Mouse (Mus musculus): ENCODE measurements around the gene Hat1.

The Hat1 gene

GRCm38 (mm10) chr2:71374275-71375155 lies 14.2 kb upstream of the Hat1 start:
- no peak for DNase-seq (ENCODE audit: extremely low spot score, low read depth, low spot score)

- no peak for DNase-seq (ENCODE audit: extremely low spot score, low read depth, low spot score)
Measured at GRCm38 (mm10) chr2:71376433-71376906, 12.3 kb upstream of the Hat1 start.

GRCm38 (mm10) chr2:71377426-71377825 lies 11.3 kb upstream of the Hat1 start:
- DNase-seq (ENCODE audit: extremely low spot score, low read depth, low spot score), result no peak

- no peak for DNase-seq (ENCODE audit: extremely low spot score, low read depth, low spot score)
Measured at GRCm38 (mm10) chr2:71381962-71382361, 6.8 kb upstream of the Hat1 start.

GRCm38 (mm10) chr2:71383890-71384289 lies 4.9 kb upstream of the Hat1 start:
- no peak for DNase-seq (ENCODE audit: extremely low spot score, low read depth, low spot score)

- no peak for DNase-seq (ENCODE audit: extremely low spot score, low read depth, low spot score)
Measured at GRCm38 (mm10) chr2:71387766-71388165, 992 bp upstream of the Hat1 start.

GRCm38 (mm10) chr2:71389864-71390263 lies 1.1 kb downstream of the Hat1 start:
- DNase-seq (ENCODE audit: extremely low spot score, low read depth, low spot score), result no peak

- DNase-seq (ENCODE audit: extremely low spot score, low read depth, low spot score), result no peak
Measured at GRCm38 (mm10) chr2:71405613-71406012, 16.9 kb downstream of the Hat1 start.

- no peak for DNase-seq (ENCODE audit: extremely low spot score, low read depth, low spot score)
Measured at GRCm38 (mm10) chr2:71418760-71419280, 30.1 kb downstream of the Hat1 start.

- no peak for DNase-seq (ENCODE audit: extremely low spot score, low read depth, low spot score)
Measured at GRCm38 (mm10) chr2:71419408-71419807, 30.6 kb downstream of the Hat1 start.

GRCm38 (mm10) chr2:71420895-71421425 lies 32.2 kb downstream of the Hat1 start:
- no peak for DNase-seq (ENCODE audit: extremely low spot score, low read depth, low spot score)

GRCm38 (mm10) chr2:71424545-71424944 lies 35.8 kb downstream of the Hat1 start:
- DNase-seq (ENCODE audit: extremely low spot score, low read depth, low spot score), result no peak

GRCm38 (mm10) chr2:71435440-71435839 lies 46.7 kb downstream of the Hat1 start:
- no peak for DNase-seq (ENCODE audit: extremely low spot score, low read depth, low spot score)

- DNase-seq (ENCODE audit: extremely low spot score, low read depth, low spot score), result no peak
Measured at GRCm38 (mm10) chr2:71443376-71443775, 54.6 kb downstream of the Hat1 start.

GRCm38 (mm10) chr2:71445536-71446196 lies 56.9 kb downstream of the Hat1 start:
- DNase-seq (ENCODE audit: extremely low spot score, low read depth, low spot score), result no peak

GRCm38 (mm10) chr2:71449604-71450003 lies 60.8 kb downstream of the Hat1 start:
- DNase-seq (ENCODE audit: extremely low spot score, low read depth, low spot score), result no peak

- no peak for DNase-seq (ENCODE audit: extremely low spot score, low read depth, low spot score)
Measured at GRCm38 (mm10) chr2:71451761-71452160, 63.0 kb downstream of the Hat1 start.

GRCm38 (mm10) chr2:71453161-71453916 lies 64.6 kb downstream of the Hat1 start, which contains the start of gene Metap1d:
Metap1d (plus strand) TSS chr2:71453276.
- peak; percentile 61 for DNase-seq (ENCODE audit: extremely low spot score, low read depth, low spot score)

GRCm38 (mm10) chr2:71453917-71454260 lies 65.1 kb downstream of the Hat1 start:
- no peak for DNase-seq (ENCODE audit: extremely low spot score, low read depth, low spot score)

- DNase-seq (ENCODE audit: extremely low spot score, low read depth, low spot score), result no peak
Measured at GRCm38 (mm10) chr2:71458624-71459023, 69.9 kb downstream of the Hat1 start.

- no peak for DNase-seq (ENCODE audit: extremely low spot score, low read depth, low spot score)
Measured at GRCm38 (mm10) chr2:71459659-71460058, 70.9 kb downstream of the Hat1 start.

All from hindlimb bud, embryonic 11.5 days (tissue).